Mouse (Mus musculus): ENCODE measurements around the gene Nfe2l3. TPM values are rescaled to one million over a fixed set of nuclear protein-coding genes. Genes with fewer than 3 reads are reported as not detected.

The Nfe2l3 gene
- polyA plus RNA-seq, 1 experiment from 2014 or later: 5.0 TPM

GRCm38 (mm10) chr6:51458925-51459312 is 26.4 kb downstream of the Nfe2l3 start:
- peak; percentile 29 for DNase-seq (ENCODE audit: low spot score)

DNA sequence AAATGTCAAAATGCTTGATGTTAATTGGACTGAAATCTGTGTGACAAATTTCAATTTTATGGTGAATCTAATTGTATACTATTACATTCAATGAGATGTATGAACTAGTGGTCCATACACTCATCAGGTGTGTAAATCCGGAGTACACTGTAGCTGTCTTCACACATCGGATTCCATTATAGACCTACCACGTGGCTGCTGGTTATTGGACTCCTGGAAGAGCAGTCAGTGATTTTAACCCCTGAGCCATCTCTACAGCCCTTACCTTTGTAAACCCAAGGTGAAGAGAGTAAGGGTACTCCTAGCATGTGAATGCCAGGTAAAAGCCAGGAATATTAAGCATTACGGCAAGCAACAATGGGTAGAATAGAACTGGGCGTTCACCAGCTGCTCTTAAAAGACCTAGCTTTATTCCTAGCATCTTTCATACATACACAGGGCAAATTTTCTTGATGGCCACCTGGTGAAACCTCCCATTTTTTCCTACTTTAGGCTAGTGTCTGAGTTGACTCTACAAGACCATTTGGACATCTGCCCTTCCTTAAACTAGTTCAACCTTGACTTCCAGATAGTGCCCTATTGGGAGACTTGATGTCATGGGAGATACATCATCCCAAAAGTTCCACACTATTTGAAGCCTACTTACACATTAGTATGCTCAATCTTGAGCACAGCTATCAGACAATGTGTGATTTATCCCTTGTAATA is 27.0 kb downstream of the Nfe2l3 start:
- Histone ChIP-seq H3K27ac (no peak overlapping the region), H3K4me2 (ENCODE audit: low read length) (no peak overlapping the region), H3K9ac (ENCODE audit: low read depth, low read length) (no peak overlapping the region), H3K9me3 (replicated peaks; ENCODE audit: low read length) (no peaks in the 10 kb centered on the region), H3K4me3 (replicated peaks; ENCODE audit: low read depth, low read length) (no peak overlapping the region), H3K36me3 (ENCODE audit: insufficient read depth, low read length) (peaks cover 35% of the 10 kb centered on the region), H3K27me3 (ENCODE audit: insufficient read depth, low read length) (no peaks in the 10 kb centered on the region), H3K4me1 (replicated peaks; ENCODE audit: insufficient read depth, low read length) (no peaks in the 10 kb centered on the region)
- ATAC-seq (replicated peaks; ENCODE audit: low FRiP score, low read depth): peak; percentile 52
- DNase-seq (ENCODE audit: low spot score): no peak
- WGBS: 46% methylated on average over 5 of the region's 5 CpGs
- no peak for TF ChIP-seq CTCF (IDR thresholded peaks at IDR 0.05; ENCODE audit: low read depth)

More at GRCm38 (mm10) chr6:51458925-51459312, 26.4 kb downstream of the Nfe2l3 start:
- Histone ChIP-seq H3K4me2 (ENCODE audit: low read length) (no peak overlapping the region), H3K9me3 (replicated peaks; ENCODE audit: low read length) (no peaks in the 10 kb centered on the region), H3K9ac (ENCODE audit: low read depth, low read length) (no peak overlapping the region), H3K4me1 (replicated peaks; ENCODE audit: insufficient read depth, low read length) (no peaks in the 10 kb centered on the region), H3K36me3 (ENCODE audit: insufficient read depth, low read length) (peaks cover 33% of the 10 kb centered on the region), H3K27ac (no peak overlapping the region), H3K27me3 (ENCODE audit: insufficient read depth, low read length) (no peaks in the 10 kb centered on the region), H3K4me3 (replicated peaks; ENCODE audit: low read depth, low read length) (no peak overlapping the region)
- WGBS: 47% methylated on average over 2 of the region's 2 CpGs
- TF ChIP-seq CTCF (IDR thresholded peaks at IDR 0.05; ENCODE audit: low read depth): no peak
- peak; percentile 41; the same call in 1 of the 2 replicates for ATAC-seq (replicated peaks; ENCODE audit: low FRiP score, low read depth)

DNA sequence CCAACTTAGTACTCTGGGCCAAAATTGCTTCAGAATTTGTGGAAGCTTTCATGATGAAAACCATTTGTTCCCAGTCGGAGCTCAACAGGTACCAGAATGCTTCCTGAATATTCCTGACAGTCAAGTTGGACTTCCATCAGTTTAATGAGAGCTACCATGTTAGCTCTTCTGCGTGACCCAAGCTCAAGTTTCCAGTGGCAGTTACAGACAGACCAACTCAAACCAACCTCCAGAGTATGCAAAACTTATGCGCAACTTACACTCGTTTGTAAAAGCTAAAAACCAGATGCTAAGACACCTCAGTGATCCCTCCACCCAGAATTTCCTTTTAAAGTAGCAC is 27.5 kb downstream of the Nfe2l3 start:
- peaks cover 35% of the 10 kb centered on the region for H3K36me3 ChIP-seq (ENCODE audit: insufficient read depth, low read length)
- 76% methylated on average over 4 of the region's 4 CpGs for WGBS
- no peak overlapping the region for H3K9ac ChIP-seq (ENCODE audit: low read depth, low read length)
- H3K4me3 ChIP-seq (replicated peaks; ENCODE audit: low read depth, low read length): no peak overlapping the region
- no peaks in the 10 kb centered on the region for H3K4me1 ChIP-seq (replicated peaks; ENCODE audit: insufficient read depth, low read length)
- no peaks in the 10 kb centered on the region for H3K9me3 ChIP-seq (replicated peaks; ENCODE audit: low read length)
- H3K4me2 ChIP-seq (ENCODE audit: low read length): no peak overlapping the region
- no peak for TF ChIP-seq CTCF (IDR thresholded peaks at IDR 0.05; ENCODE audit: low read depth)
- no peaks in the 10 kb centered on the region for H3K27me3 ChIP-seq (ENCODE audit: insufficient read depth, low read length)
- DNase-seq (ENCODE audit: low spot score) (no peak), ATAC-seq (replicated peaks; ENCODE audit: low FRiP score, low read depth) (peak; percentile 10; the same call in 1 of the 2 replicates)
- H3K27ac ChIP-seq: no peak overlapping the region

- no peaks in the 10 kb centered on the region for H3K9me3 ChIP-seq (replicated peaks; ENCODE audit: low read length)
- TF ChIP-seq CTCF (IDR thresholded peaks at IDR 0.05; ENCODE audit: low read depth): no peak
- DNase-seq (ENCODE audit: low spot score): no peak
- 80% methylated on average over 3 of the region's 3 CpGs for WGBS
- H3K27me3 ChIP-seq (ENCODE audit: insufficient read depth, low read length): no peaks in the 10 kb centered on the region
- H3K36me3 ChIP-seq (ENCODE audit: insufficient read depth, low read length): peaks cover 36% of the 10 kb centered on the region
- no peak overlapping the region for H3K4me2 ChIP-seq (ENCODE audit: low read length)
- H3K4me1 ChIP-seq (replicated peaks; ENCODE audit: insufficient read depth, low read length): no peaks in the 10 kb centered on the region
- H3K9ac ChIP-seq (ENCODE audit: low read depth, low read length): no peak overlapping the region
- H3K4me3 ChIP-seq (replicated peaks; ENCODE audit: low read depth, low read length): no peak overlapping the region
- H3K27ac ChIP-seq: no peak overlapping the region
- ATAC-seq (replicated peaks; ENCODE audit: low FRiP score, low read depth): no peak; the same call in 1 of the 2 replicates
These were observed 27.9 kb downstream of the Nfe2l3 start for GRCm38 (mm10) chr6:51460363-51460762.

- no peak overlapping the region for H3K27ac ChIP-seq
- H3K4me1 ChIP-seq (replicated peaks; ENCODE audit: insufficient read depth, low read length): peaks cover 14% of the 10 kb centered on the region; the same call in 1 of the 2 replicates
- peak overlapping the region; percentile 61 for H3K4me2 ChIP-seq (ENCODE audit: low read length)
- H3K4me3 ChIP-seq (replicated peaks; ENCODE audit: low read depth, low read length): peak overlapping the region; percentile 100
- H3K36me3 ChIP-seq (ENCODE audit: insufficient read depth, low read length): peaks cover 25% of the 10 kb centered on the region
- TF ChIP-seq CTCF (IDR thresholded peaks at IDR 0.05; ENCODE audit: low read depth): peak; percentile 60
- ATAC-seq (replicated peaks; ENCODE audit: low FRiP score, low read depth): no peak
- under 1% methylated on average over 2 of the region's 2 CpGs for WGBS
- no peaks in the 10 kb centered on the region for H3K27me3 ChIP-seq (ENCODE audit: insufficient read depth, low read length)
- H3K9me3 ChIP-seq (replicated peaks; ENCODE audit: low read length): no peaks in the 10 kb centered on the region
- DNase-seq (ENCODE audit: low spot score): peak; percentile 88
- H3K9ac ChIP-seq (ENCODE audit: low read depth, low read length): 0 out of 2 replicates have a peak overlapping the region, but pooled peaks have one; percentile 31
These were observed 35.2 kb downstream of the Nfe2l3 start for GRCm38 (mm10) chr6:51467649-51468048.

GRCm38 (mm10) chr6:51468891-51469561 is 36.6 kb downstream of the Nfe2l3 start:
- WGBS: 3% methylated on average over 62 of the region's 63 CpGs
- ATAC-seq (replicated peaks; ENCODE audit: low FRiP score, low read depth): peak; percentile 12; the same call in 1 of the 2 replicates
- Histone ChIP-seq H3K4me1 (replicated peaks; ENCODE audit: insufficient read depth, low read length) (peaks cover 22% of the 10 kb centered on the region), H3K9me3 (replicated peaks; ENCODE audit: low read length) (no peaks in the 10 kb centered on the region), H3K4me2 (ENCODE audit: low read length) (peak overlapping the region; percentile 61), H3K27me3 (ENCODE audit: insufficient read depth, low read length) (no peaks in the 10 kb centered on the region), H3K36me3 (ENCODE audit: insufficient read depth, low read length) (peaks cover 16% of the 10 kb centered on the region), H3K9ac (ENCODE audit: low read depth, low read length) (peak overlapping the region; percentile 100), H3K4me3 (replicated peaks; ENCODE audit: low read depth, low read length) (peak overlapping the region; percentile 100), H3K27ac (peak overlapping the region; percentile 100)
- TF ChIP-seq CTCF (IDR thresholded peaks at IDR 0.05; ENCODE audit: low read depth): no peak
- peak; percentile 86 for DNase-seq (ENCODE audit: low spot score)
